Mouse (Mus musculus) embryonic facial prominence, embryonic 15.5 days (tissue): ENCODE measurements around the gene Gcc1. TPM values are rescaled to one million over a fixed set of nuclear protein-coding genes. Genes with fewer than 3 reads are reported as not detected.

ENCODE experiments used
- ATAC-seq: fragments of 200-750 bp; cut with Nextera tagmentation; 2 replicates; pipeline ENCODE4 v1.8.0; 2017; ENCODE audit warnings: low read depth, moderate TSS enrichment; ENCODE audit not compliant: insufficient number of reproducible peaks, low FRiP score, low TSS enrichment
- H3K27ac ChIP-seq: fragments of 300-500 bp; sonication (generic); replicated peaks from 2 replicates; pipeline ENCODE4 v1.5.1; 2015; ENCODE audit warnings: mild to moderate bottlenecking, inconsistent platforms
- H3K27me3 ChIP-seq: fragments of 300-500 bp; sonication (generic); 2 replicates; pipeline ENCODE4 v1.6.1; 2015; ENCODE audit warnings: inconsistent platforms
- H3K36me3 ChIP-seq: fragments of 300-500 bp; sonication (generic); 2 replicates; pipeline ENCODE4 v1.6.1; 2015; ENCODE audit warnings: mild to moderate bottlenecking, inconsistent platforms
- H3K4me1 ChIP-seq: fragments of 300-500 bp; sonication (generic); 2 replicates; pipeline ENCODE4 v1.6.1; 2015; ENCODE audit warnings: inconsistent platforms
- H3K4me2 ChIP-seq: fragments of 300-500 bp; sonication (generic); replicated peaks from 2 replicates; pipeline ENCODE4 v1.6.1; 2015; ENCODE audit warnings: mild to moderate bottlenecking, inconsistent platforms
- H3K4me3 ChIP-seq: fragments of 300-500 bp; sonication (generic); replicated peaks from 2 replicates; pipeline ENCODE4 v1.5.1; 2015; ENCODE audit warnings: mild to moderate bottlenecking, inconsistent platforms
- H3K9ac ChIP-seq: fragments of 300-500 bp; sonication (generic); 2 replicates; pipeline ENCODE4 v1.6.1; 2015; ENCODE audit warnings: inconsistent platforms
- H3K9me3 ChIP-seq: fragments of 300-500 bp; sonication (generic); replicated peaks from 2 replicates; pipeline ENCODE4 v1.6.1; 2016; ENCODE audit warnings: inconsistent platforms
- WGBS: fragments of 180-500 bp; shearing (Covaris S2); methylation state at CpG from one replicate; pipeline ENCODE4 v1.1.7; 2015; 5-methylcytosine and 5-hydroxymethylcytosine counted together
- polyA plus RNA-seq: library from polyadenylated mRNA; unstranded; fragments of >200 nt; fragmentation: Nextera tagmentation; extraction: Ambion mirVana; gene quantifications from 2 replicates; pipeline ENCODE4 v1.2.1, GENCODE M21; 2015

The Gcc1 gene
- polyA plus RNA-seq, 1 experiment from 2014 or later = 9.6 TPM

GRCm38 (mm10) chr6:28396853-28397457 lies 31.2 kb downstream of the Gcc1 start:
- peaks cover 3% of the 10 kb centered on the region; the same call in 1 of the 2 replicates for H3K9me3 ChIP-seq

DNA sequence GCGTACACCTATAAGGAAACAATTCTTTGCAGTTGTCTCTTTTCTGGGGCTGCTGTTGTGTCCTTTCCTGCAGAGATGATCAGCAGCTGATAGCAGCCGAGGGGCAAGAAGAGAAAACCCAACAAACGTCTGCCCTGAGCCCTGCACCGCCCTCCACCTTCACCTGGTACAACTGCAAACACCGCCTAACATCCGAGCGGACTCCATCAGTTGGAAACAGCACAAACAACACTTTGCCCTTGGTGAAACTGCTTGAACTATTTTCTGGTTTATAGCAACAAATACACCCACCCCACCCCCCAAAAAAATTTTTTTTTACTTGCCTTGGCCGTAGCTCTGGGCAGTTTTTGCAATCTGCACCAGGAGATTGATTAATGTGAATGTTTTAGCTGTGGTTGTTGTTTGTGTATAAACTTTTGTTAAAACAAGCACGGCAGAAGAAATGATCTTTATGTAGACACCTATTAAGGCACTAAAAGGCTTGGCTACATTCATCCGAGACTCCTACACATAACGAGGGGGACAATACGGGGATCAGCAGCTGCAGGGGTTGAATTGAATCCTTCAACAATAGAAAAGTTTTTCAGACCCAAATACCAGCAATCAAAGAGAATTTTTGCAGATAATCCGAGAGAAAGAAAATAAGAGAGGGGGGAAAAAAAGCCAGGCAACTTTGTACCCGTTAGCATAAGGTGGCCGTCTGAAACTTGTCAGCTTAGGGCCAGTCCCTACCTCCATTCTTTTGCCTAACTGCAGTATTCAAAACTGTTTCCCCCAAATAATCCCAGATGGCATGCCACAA lies 31.9 kb downstream of the Gcc1 start:
- Histone ChIP-seq H3K4me3 (peak overlapping the region; percentile 45; the same call in 1 of the 2 replicates), H3K36me3 (no peaks in the 10 kb centered on the region), H3K27me3 (peaks cover 25% of the 10 kb centered on the region), H3K4me1 (peaks cover 6% of the 10 kb centered on the region; the same call in 1 of the 2 replicates), H3K27ac (no peak overlapping the region), H3K9me3 (peaks cover 3% of the 10 kb centered on the region; the same call in 1 of the 2 replicates), H3K9ac (no peak overlapping the region), H3K4me2 (peak overlapping the region; percentile 89; the same call in 1 of the 2 replicates)
- 29% methylated on average over 15 of the region's 15 CpGs for WGBS
- ATAC-seq = no peak

More at GRCm38 (mm10) chr6:28396853-28397457, 31.2 kb downstream of the Gcc1 start:
- peak overlapping the region; percentile 45 for H3K4me3 ChIP-seq
- WGBS = 2% methylated on average over 19 of the region's 19 CpGs
- peak overlapping the region; percentile 89 for H3K4me2 ChIP-seq
- H3K4me1 ChIP-seq = peaks cover 6% of the 10 kb centered on the region; the same call in 1 of the 2 replicates
- no peak overlapping the region for H3K9ac ChIP-seq
- H3K27me3 ChIP-seq = peaks cover 25% of the 10 kb centered on the region
- H3K36me3 ChIP-seq = no peaks in the 10 kb centered on the region
- no peak for ATAC-seq
- no peak overlapping the region for H3K27ac ChIP-seq

GRCm38 (mm10) chr6:28389038-28389437 lies 39.2 kb downstream of the Gcc1 start:
- Histone ChIP-seq H3K4me2 (no peak overlapping the region), H3K4me1 (no peaks in the 10 kb centered on the region), H3K27ac (no peak overlapping the region), H3K27me3 (no peaks in the 10 kb centered on the region; the same call in 1 of the 2 replicates), H3K9me3 (no peaks in the 10 kb centered on the region), H3K9ac (no peak overlapping the region), H3K36me3 (no peaks in the 10 kb centered on the region), H3K4me3 (no peak overlapping the region)
- ATAC-seq = no peak
- 83% methylated on average over 3 of the region's 3 CpGs for WGBS

- WGBS = 68% methylated on average over 3 of the region's 3 CpGs
These were observed 43.0 kb downstream of the Gcc1 start for GRCm38 (mm10) chr6:28385169-28385568.

GRCm38 (mm10) chr6:28381983-28382382 lies 46.2 kb downstream of the Gcc1 start:
- Histone ChIP-seq H3K36me3 (no peaks in the 10 kb centered on the region), H3K9me3 (no peaks in the 10 kb centered on the region), H3K9ac (no peak overlapping the region), H3K4me2 (no peak overlapping the region), H3K27me3 (no peaks in the 10 kb centered on the region), H3K4me1 (no peaks in the 10 kb centered on the region), H3K4me3 (no peak overlapping the region), H3K27ac (no peak overlapping the region)
- WGBS = 20% methylated on average over 4 of the region's 4 CpGs
- no peak for ATAC-seq

More at GRCm38 (mm10) chr6:28385169-28385568, 43.0 kb downstream of the Gcc1 start:
- no peak for ATAC-seq
- Histone ChIP-seq H3K27me3 (no peaks in the 10 kb centered on the region), H3K27ac (no peak overlapping the region), H3K9ac (no peak overlapping the region), H3K9me3 (no peaks in the 10 kb centered on the region), H3K4me1 (no peaks in the 10 kb centered on the region), H3K4me2 (no peak overlapping the region), H3K4me3 (no peak overlapping the region), H3K36me3 (no peaks in the 10 kb centered on the region)

- ATAC-seq = no peak
- Histone ChIP-seq H3K9me3 (no peaks in the 10 kb centered on the region), H3K4me3 (no peak overlapping the region), H3K27me3 (no peaks in the 10 kb centered on the region), H3K4me2 (no peak overlapping the region), H3K36me3 (no peaks in the 10 kb centered on the region), H3K27ac (no peak overlapping the region), H3K4me1 (no peaks in the 10 kb centered on the region), H3K9ac (no peak overlapping the region)
- 74% methylated on average over 6 of the region's 6 CpGs for WGBS
These were observed 58.1 kb downstream of the Gcc1 start for GRCm38 (mm10) chr6:28369966-28370683.

- Histone ChIP-seq H3K4me2 (no peak overlapping the region), H3K4me3 (no peak overlapping the region), H3K4me1 (no peaks in the 10 kb centered on the region), H3K36me3 (no peaks in the 10 kb centered on the region), H3K9ac (no peak overlapping the region), H3K9me3 (no peaks in the 10 kb centered on the region), H3K27ac (no peak overlapping the region), H3K27me3 (no peaks in the 10 kb centered on the region)
- no peak for ATAC-seq
- WGBS = 84% methylated on average over 9 of the region's 9 CpGs
These were observed 60.6 kb downstream of the Gcc1 start for GRCm38 (mm10) chr6:28367575-28367974.

Other genes starting within 250 kb of the Gcc1 start
- 20.6 and 23.3 TPM in 2 replicates for gene Zfp800, start 30.4 kb downstream of the Gcc1 start, polyA plus RNA-seq
- 419 and 430 TPM in 2 replicates for gene Arf5, start 4.8 kb downstream of the Gcc1 start, polyA plus RNA-seq
- gene Fscn3, start 601 bp downstream of the Gcc1 start, polyA plus RNA-seq = not detected in 2 replicates
- gene Pax4, start 21.0 kb upstream of the Gcc1 start, polyA plus RNA-seq = not detected in 2 replicates
- 112 TPM in 2 replicates for gene Snd1, start 46.7 kb upstream of the Gcc1 start, polyA plus RNA-seq